Mouse (Mus musculus) testis, adult 2 months (tissue): Measurements from ENCODE around the gene Snai3. TPM values are rescaled to one million over a fixed set of nuclear protein-coding genes. Genes with fewer than 3 reads are reported as not detected.

Experiments
- H3K27ac ChIP-seq: fragments of 200-500 bp; 2 replicates; pipeline ENCODE4 v1.5.1; 2012; ENCODE audit warnings: low read depth, low read length; ENCODE audit not compliant: control insufficient read depth, insufficient read depth
- H3K27me3 ChIP-seq: fragments of 200-500 bp; 2 replicates; pipeline ENCODE4 v1.6.1; 2012; ENCODE audit warnings: mild to moderate bottlenecking, low read length, moderate library complexity; ENCODE audit not compliant: control insufficient read depth, insufficient read depth
- H3K36me3 ChIP-seq: fragments of 200-500 bp; 2 replicates; pipeline ENCODE4 v1.6.1; 2012; ENCODE audit warnings: mild to moderate bottlenecking, low read length; ENCODE audit not compliant: control insufficient read depth, insufficient read depth
- H3K4me1 ChIP-seq: fragments of 200-500 bp; 2 replicates; pipeline ENCODE4 v1.6.1; 2012; ENCODE audit warnings: low read length; ENCODE audit not compliant: control insufficient read depth, insufficient read depth
- H3K4me3 ChIP-seq: fragments of 200-500 bp; 2 replicates; pipeline ENCODE4 v1.5.1; 2012; ENCODE audit warnings: low read depth, mild to moderate bottlenecking, low read length, moderate library complexity, mixed read lengths; ENCODE audit not compliant: control insufficient read depth
- CTCF ChIP-seq: fragments of 200-500 bp; IDR thresholded peaks from 2 replicates; pipeline ENCODE4 v1.5.1; 2012; ENCODE audit warnings: low read depth, mild to moderate bottlenecking, inconsistent platforms, low read length, moderate library complexity; ENCODE audit not compliant: control insufficient read depth, insufficient read depth, insufficient replicate concordance
- POLR2A ChIP-seq: fragments of 200-500 bp; IDR thresholded peaks from 2 replicates; pipeline ENCODE4 v1.6.1; 2012; ENCODE audit warnings: low read depth, mild to moderate bottlenecking, inconsistent platforms, low read length, moderate library complexity; ENCODE audit not compliant: control insufficient read depth
- polyA plus RNA-seq: library from polyadenylated mRNA; depleted of rRNA; stranded (reverse); fragments of >200 nt; gene quantifications from 2 replicates; pipeline ENCODE4 v1.2.3, GENCODE M21; 2012; rRNA removed

The Snai3 gene
- 3.7 and 3.8 TPM in 2 replicates for polyA plus RNA-seq

GRCm38 (mm10) chr8:122460524-122461472, at the start of gene Snai3:
Snai3 (minus strand) TSS chr8:122460733.
- TF ChIP-seq CTCF (no peak), POLR2A (no peak)
- H3K4me3 ChIP-seq, result peak within 1 kb of the TSS; percentile 36
- H3K4me1 ChIP-seq, result peaks cover 17% of the 10 kb centered on the region
- no peaks in the 10 kb centered on the region for H3K36me3 ChIP-seq
- H3K27me3 ChIP-seq, result no peaks in the 10 kb centered on the region
- no peak within 1 kb of the TSS for H3K27ac ChIP-seq

GRCm38 (mm10) chr8:122500856-122501255, 40.3 kb upstream of the Snai3 start:
- H3K4me1 ChIP-seq, result no peaks in the 10 kb centered on the region
- H3K27ac ChIP-seq, result no peak overlapping the region
- no peaks in the 10 kb centered on the region for H3K27me3 ChIP-seq
- H3K36me3 ChIP-seq, result no peaks in the 10 kb centered on the region
- H3K4me3 ChIP-seq, result no peak overlapping the region
- TF ChIP-seq POLR2A (no peak), CTCF (peak; percentile 88)

GRCm38 (mm10) chr8:122497912-122498311, 37.4 kb upstream of the Snai3 start:
- Histone ChIP-seq H3K27ac (no peak overlapping the region), H3K4me3 (no peak overlapping the region), H3K27me3 (no peaks in the 10 kb centered on the region), H3K4me1 (no peaks in the 10 kb centered on the region), H3K36me3 (no peaks in the 10 kb centered on the region)
- no peak for TF ChIP-seq POLR2A
- TF ChIP-seq CTCF, result no peak; the same call in 1 of the 2 replicates

- TF ChIP-seq POLR2A (no peak), CTCF (no peak)
- H3K27ac ChIP-seq, result no peak overlapping the region
- H3K4me1 ChIP-seq, result no peaks in the 10 kb centered on the region
- no peaks in the 10 kb centered on the region for H3K27me3 ChIP-seq
- H3K36me3 ChIP-seq, result no peaks in the 10 kb centered on the region
- H3K4me3 ChIP-seq, result no peak overlapping the region
These were observed 36.6 kb upstream of the Snai3 start for GRCm38 (mm10) chr8:122497016-122497734.

- Histone ChIP-seq H3K36me3 (no peaks in the 10 kb centered on the region), H3K27ac (no peak overlapping the region), H3K4me1 (no peaks in the 10 kb centered on the region), H3K4me3 (no peak overlapping the region), H3K27me3 (no peaks in the 10 kb centered on the region)
- TF ChIP-seq POLR2A (no peak), CTCF (no peak)
These were observed 27.9 kb upstream of the Snai3 start for GRCm38 (mm10) chr8:122488387-122488786.

- no peak overlapping the region for H3K27ac ChIP-seq
- TF ChIP-seq CTCF, result no peak
- no peak for TF ChIP-seq POLR2A
- H3K4me3 ChIP-seq, result no peak overlapping the region
- H3K36me3 ChIP-seq, result no peaks in the 10 kb centered on the region
- H3K4me1 ChIP-seq, result no peaks in the 10 kb centered on the region
- H3K27me3 ChIP-seq, result no peaks in the 10 kb centered on the region
These were observed 24.3 kb upstream of the Snai3 start for GRCm38 (mm10) chr8:122484831-122485230.

- no peaks in the 10 kb centered on the region for H3K4me1 ChIP-seq
- H3K36me3 ChIP-seq, result no peaks in the 10 kb centered on the region
- no peaks in the 10 kb centered on the region for H3K27me3 ChIP-seq
These were observed 23.3 kb upstream of the Snai3 start for GRCm38 (mm10) chr8:122483877-122484276.

More at GRCm38 (mm10) chr8:122483877-122484276, 23.3 kb upstream of the Snai3 start:
- Histone ChIP-seq H3K4me3 (no peak overlapping the region), H3K27ac (no peak overlapping the region)
- TF ChIP-seq POLR2A, result no peak
- TF ChIP-seq CTCF, result no peak; the same call in 1 of the 2 replicates
